Mouse (Mus musculus) kidney, adult 18-20 months (tissue): ENCODE results near the gene Dnajc24.
A peak's percentile ranks its signal among the peaks of the same experiment; 100 is the strongest.

Experiments used
- DNase-seq: peaks from one replicate; pipeline ENCODE4 v3.0.0; 2021

Gene Dnajc24

DNA sequence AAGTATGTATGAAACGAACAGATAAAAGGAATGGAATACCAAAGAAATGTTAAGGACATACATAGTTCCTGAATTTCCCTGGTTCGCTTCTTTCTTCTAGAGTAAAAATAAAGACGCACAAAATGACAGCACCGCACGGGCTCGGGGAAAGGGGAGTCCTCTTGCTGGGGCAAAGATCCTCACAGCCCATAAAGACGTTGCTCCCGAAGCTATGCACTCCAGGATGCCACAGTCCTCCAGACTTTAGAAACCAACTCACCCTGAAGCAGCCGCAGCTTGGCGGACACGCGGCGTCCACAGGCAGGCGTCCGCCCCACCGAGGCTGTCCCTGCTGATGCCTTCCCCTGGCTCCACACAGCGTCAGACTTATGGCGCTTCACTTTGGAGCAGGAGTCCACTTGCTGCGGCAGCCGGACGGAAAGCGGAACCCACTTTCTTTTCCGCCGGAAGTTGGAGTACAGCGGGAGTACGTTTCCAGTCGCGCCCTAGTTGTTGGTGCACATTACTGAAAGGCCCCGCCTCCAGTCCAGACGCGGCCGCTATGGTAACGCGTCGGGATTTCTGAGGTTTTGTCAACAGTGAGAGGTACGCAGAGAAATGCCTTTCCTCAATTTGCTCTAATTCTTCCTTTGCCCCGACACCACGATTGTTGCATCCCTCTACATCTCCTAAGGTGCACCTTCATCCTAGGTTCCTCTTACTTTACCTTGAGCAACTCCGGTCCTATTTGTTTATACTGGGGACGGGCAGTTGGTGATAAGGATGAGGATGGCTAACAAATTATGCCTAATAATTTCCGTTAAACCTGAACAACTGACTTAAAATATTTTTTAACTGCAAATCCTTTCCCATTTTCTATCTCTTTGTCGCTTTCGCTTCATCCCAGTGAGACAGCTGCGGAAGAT lies at the start of gene Dnajc24:
Gene Dnajc24, minus strand, starts transcription at position 715 of the 905 bp plus-strand sequence.
- DNase-seq: peak; percentile 93

DNA sequence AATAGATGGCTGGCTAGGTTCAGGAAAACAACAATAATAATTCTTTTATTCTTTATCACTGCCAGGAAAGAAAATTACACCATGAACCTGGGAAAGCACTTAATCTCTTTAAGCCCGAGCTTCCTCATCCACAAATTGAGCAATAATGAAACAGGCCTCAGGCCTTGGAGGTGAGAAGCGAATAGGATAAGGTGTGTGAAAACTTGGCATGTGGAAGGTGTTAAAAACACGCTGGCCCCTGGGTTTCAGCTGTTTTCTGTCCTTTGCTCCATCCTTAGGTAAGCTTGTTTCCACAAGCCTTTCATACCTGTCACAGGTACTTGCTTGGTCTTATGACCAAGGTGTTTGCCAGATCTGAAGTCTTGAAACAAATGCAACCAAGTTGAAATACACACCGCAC lies 43.3 kb upstream of the Dnajc24 start:
- no peak for DNase-seq

DNA sequence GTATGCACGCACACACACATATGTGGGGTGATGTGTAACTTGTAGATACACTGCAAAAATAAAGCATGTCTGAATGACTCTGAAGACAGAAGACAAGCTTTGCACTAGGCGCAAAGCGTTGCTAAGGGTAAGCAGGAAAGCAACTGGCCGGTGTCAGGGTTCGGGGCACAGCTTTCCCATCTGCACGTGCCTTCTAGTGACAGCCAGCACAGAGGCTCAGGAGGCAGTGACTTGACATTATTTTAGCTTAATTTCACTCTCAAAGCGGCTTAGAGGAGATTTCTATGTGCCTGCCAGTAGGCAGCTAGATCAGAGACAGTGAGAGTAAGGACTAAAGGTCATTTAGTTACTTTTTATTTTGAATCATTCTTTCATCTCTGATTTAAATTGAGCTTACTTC lies 39.1 kb upstream of the Dnajc24 start:
- DNase-seq: no peak

DNA sequence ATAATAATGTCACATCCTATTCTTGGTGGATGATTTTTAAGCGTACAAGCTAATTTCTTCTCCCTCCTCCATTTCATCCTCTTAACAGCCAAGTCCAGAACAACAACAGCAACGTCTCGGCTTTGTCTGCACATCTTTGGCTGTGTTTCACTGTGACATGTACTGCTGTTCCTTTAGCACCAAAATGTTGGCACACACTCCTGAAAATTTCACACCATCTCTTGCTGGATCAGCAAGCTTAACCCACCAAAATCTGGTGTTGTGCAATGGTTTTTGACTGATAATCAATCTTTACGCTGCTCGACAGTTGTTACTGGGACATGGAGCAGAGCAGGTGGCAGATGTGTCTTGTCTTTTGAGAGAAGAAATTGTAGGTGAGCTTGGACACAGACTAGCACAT lies 38.6 kb upstream of the Dnajc24 start:
- DNase-seq: no peak

DNA sequence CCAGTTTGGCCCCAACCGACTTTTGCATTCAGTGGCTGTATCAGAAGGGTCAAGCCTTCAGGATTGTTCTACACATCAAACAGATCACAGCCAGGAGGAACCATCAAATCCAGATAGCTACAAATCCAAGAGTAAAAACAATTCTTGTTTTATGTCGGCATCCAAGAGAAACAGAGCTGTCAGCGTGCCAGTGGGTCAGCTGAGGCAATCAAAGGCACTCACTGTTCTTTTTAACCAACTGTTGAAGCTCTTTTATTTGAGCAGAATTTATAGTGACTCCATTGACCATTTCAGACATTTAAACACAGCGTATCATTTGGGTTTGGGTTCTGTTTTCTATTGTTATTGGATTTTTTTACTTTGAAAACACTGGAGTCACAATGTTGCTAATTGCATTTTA lies 34.9 kb upstream of the Dnajc24 start:
- DNase-seq: no peak

DNA sequence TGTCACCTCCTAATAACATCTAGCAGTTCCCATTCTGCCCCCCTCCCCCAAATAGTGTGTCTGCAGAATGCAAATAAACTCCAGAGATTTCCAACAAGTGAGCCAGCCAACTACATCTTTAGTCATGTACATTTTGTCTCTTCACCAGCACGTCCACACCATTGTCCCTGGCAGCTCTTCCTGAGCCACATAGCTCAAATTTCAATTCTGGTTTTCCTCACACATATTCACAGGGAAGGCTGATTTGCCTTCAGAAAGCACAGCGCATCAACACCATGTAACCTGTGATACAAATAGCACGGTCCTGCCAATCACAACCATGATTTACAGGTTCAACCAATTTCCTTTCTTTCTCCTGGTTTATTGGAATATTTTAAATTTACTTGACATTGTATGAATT lies 21.5 kb upstream of the Dnajc24 start:
- no peak for DNase-seq

DNA sequence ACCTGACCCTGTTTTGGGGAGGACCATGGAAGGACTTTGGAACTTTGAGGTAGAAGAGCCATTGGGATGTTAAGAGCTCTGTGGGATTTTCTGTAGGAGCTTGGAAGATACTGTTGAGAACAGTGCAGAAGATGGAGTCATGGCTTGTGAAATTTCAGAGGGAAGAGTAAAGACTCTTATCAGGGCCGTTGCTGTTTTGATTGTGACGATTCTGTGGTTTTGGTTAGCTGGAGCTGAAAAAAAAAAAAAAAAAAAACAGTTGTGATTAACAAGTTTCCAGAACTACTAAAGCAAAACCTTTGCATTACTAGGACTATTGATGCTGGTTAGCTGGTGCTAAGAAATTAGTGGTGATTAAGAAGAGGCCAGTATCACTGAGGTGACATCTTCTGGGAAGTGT lies 5.1 kb upstream of the Dnajc24 start:
- DNase-seq: no peak

DNA sequence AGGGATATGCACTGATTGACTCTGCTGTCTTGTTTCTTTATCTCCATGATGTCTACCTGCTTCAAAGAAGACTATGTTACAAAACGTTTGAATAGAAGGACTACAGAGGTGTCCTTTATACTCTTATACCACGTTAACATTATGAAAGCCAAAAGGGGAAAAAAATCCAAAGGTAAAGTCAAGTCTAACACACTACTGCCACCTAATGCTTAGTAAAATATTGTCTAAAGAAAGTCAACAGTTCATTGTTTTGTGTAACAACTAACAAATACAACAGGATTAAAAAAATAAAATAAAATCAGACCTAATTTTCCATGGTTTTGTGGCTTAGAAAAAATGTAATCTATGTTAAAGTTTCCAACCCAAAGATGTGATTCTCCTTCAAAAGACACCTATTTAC lies 15.3 kb downstream of the Dnajc24 start:
- no peak for DNase-seq

DNA sequence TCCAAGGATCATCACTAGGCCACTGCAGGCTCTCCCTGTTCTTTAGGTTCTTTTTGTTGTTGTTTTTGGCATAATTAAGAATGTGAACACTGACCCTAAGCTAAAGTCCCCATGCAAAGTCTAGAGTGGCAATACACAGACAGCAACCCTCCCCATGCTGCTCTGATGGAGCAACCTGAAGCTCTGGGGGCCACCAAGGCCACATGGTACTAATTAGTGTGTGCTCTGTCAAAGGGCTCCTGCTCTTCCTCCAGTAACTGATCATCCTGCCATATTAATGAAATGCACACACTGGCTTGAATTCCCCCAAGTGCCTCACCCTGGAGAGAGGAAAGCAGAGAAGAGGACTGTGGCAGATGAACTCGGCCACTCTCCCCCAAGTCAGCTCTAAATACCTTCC lies 16.2 kb downstream of the Dnajc24 start:
- no peak for DNase-seq

DNA sequence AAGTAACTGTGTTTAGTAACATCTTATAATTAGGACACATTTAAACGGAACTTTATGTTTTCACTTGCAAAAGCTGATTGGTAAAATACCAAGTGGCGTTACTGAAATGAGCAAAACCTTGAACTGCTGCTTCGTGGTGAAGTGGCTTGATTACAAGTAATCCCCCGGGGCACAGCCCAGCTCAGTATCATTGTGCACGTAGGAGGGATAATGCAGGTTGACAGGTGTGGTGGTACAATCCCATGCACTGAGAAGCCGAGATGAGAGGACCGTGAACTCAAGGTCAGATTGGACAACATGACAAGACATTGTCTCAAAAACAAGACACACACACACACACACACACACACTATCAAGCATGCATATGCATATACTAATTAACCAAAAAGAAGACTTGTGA lies 18.1 kb downstream of the Dnajc24 start:
- no peak for DNase-seq

DNA sequence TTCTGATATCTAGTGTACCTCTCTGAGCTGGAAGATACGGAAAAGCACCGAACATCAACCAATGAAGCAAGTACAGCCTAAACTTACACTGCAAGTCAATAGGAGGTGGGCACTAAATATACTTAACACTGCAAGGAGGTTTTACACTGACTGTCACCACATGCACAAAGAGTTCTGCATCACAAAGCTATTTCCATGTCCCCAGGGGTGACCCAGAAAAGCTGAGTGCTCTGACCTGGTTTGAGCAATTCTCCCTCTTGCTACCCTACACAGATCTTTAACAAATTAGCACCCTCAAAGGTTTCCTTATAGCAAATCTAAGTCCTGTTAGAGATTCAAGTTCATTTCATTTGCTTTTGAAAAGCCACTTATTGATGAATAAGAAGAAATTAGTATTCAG lies 25.3 kb downstream of the Dnajc24 start:
- no peak for DNase-seq

DNA sequence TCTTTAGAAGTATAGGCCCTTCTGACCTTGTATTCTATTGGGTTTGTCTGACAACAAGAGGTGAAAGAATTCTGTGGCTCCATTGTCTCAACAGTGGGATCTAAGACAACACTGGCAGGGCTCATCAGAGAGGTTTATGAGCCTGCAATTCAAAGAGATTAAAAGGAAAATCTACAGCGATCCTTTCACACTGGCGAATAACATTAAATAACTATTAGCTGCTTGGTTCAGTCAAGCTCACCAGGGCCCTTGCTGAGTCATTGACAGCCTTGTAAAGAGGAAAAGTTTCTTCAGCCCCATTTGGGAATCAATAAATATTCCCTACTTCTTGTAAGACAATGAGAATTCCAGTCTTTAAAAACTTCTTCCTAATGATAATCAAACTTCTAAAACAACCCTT lies 29.4 kb downstream of the Dnajc24 start:
- DNase-seq: no peak

DNA sequence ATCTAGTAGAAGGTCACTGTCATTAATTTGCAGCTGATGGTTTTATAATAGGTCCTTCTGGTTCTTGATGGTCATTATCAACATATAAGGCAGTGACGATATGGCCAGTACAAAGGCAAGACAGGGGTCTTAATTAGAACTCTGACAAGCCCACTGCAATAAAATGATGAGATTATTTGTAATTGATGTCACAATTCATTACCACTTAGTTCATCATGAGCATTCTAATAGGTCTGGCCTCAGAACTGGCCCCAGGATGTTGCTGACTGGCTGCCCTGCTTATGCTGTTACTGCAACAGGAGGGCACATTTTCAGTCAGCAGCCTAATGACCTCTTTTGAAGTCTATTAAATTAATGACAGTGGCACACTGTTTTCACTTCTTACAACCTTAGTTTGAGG lies 39.9 kb downstream of the Dnajc24 start:
- no peak for DNase-seq

DNA sequence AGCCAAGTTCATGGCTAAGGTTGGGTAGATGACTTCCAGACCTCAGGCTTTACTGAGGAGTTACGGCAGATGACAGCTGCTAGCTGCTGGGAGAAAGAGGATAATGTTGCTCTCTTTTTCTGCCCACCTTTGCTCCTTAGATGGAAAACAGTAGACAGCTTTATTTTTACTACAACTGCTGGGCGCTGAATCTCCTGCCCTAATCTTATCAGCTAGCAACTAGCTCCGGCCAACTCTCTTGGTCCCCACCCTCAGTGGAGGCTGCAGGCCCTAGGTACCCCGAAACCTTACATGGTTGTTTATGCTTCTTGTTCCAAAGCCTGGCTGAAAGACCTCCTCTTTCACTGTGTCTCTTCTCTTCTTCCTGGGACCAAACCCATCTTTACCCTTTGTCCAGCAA lies 49.5 kb downstream of the Dnajc24 start:
- DNase-seq: no peak

DNA sequence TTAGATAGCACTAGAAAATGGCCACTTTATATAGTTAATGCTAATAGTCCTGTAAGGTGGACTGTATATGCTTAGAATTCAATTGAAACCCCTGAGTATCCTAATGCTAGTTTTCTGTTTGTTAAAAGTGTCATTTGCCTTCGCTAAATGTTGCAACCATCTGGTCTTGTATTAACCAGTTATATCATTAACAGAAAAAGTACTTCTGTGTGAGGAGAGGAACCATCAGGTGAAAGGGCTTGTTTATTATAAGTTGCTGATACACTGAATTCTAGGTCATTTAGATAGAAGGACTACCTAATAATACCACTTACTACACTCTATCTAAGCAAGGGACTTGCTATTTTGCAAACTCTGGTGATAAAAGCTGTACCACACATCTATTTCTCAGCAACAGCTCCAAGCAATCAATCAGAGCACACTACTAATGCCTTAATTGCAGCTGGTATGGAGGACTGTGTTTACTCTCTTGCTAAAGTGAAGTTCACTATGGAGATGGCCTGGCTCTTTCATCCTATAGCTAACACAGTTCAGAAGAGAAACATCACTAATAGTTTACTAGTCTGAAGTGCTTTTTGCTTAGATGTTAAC lies 51.9 kb downstream of the Dnajc24 start:
- DNase-seq: no peak

DNA sequence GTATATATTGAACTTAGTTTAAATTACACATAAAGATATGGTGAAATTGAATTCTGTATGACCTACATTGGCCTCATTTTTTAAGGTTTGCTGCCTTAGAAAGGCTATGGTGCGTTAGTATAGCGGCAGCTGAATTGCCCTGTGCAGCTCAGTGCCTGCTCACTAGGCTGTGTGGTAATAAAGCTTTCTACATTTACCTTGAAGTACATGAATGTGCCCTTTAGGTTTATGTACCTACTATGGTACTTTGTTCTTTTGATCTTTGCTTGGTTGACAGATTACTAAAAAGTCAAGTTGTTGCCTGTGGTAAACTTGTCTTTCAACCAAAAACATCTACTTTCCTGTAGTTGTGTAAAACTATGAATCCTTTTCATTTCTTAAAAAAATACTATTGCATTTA lies 53.2 kb downstream of the Dnajc24 start:
- DNase-seq: no peak

DNA sequence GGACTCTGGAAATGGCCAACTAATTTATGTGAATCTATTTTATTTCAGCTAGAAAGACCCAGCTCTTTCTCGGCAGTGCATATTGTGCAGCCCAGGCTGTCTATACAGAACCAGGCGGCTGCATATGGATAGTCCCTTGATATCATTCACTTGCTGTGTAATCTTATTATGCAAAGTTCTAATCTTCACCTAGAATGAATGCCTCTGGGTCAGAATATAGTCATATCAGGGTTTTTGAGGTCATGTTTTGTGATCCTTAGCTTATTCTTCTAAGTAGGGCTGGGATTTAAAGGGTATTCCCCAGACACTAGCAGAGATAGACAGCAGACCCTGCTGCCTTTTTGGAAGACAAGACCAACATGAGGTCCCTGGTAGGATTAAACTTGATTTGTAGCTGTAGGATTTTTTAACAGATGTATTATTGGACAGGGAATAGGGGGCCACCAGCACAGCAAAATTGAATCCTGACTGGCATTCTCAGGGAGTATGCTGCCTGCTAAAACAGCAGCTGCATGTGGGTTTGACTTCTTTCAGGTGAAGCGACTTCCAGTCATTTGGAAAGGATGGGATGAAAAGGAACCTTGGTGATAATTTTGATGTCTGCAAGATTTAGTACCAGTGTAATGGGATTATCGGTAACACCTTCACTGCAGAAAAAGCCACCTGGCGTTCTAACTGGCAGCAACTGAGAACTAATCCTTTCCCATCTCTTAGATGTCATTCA lies 85.6 kb downstream of the Dnajc24 start:
- no peak for DNase-seq
